Mouse (Mus musculus) liver, postnatal 0 days (tissue): ENCODE measurements around the gene Tmppe.

ENCODE experiments used
- CTCF ChIP-seq: sonication (generic); IDR thresholded peaks from 2 replicates; pipeline ENCODE4 v1.5.1; 2016; ENCODE audit warnings: antibody characterized with exemption, low read depth
- EP300 ChIP-seq: IDR thresholded peaks from 2 replicates; pipeline ENCODE4 v1.6.1; 2016; ENCODE audit warnings: antibody characterized with exemption, low read depth, mild to moderate bottlenecking

GRCm38 (mm10) chr9:114418187-114418586 lies 17.3 kb downstream of the Tmppe start:
- TF ChIP-seq CTCF (peak; percentile 79), EP300 (no peak)
